Mouse (Mus musculus) neural tube, embryonic 11.5 days (tissue): Measurements from ENCODE around the gene Nt5c2. TPM values are rescaled to one million over a fixed set of nuclear protein-coding genes. Genes with fewer than 3 reads are reported as not detected.

Experiments
- ATAC-seq: fragments of 200-750 bp; cut with Nextera tagmentation; 2 replicates; pipeline ENCODE4 v1.8.0; 2017; ENCODE audit warnings: moderate number of reproducible peaks, mild to moderate bottlenecking, moderate TSS enrichment, moderate library complexity; ENCODE audit not compliant: insufficient read depth, low FRiP score, low TSS enrichment
- DNase-seq: peaks from one replicate; pipeline ENCODE4 v3.0.0-alpha.2; 2015; ENCODE audit warnings: low spot score
- H3K27ac ChIP-seq: fragments of 300-500 bp; sonication (generic); 2 replicates; pipeline ENCODE4 v1.5.1; 2014; ENCODE audit warnings: low read depth, mild to moderate bottlenecking, low read length
- H3K27me3 ChIP-seq: fragments of 300-500 bp; sonication (generic); 2 replicates; pipeline ENCODE4 v1.6.1; 2014; ENCODE audit warnings: mild to moderate bottlenecking, low read length, mixed read lengths; ENCODE audit not compliant: control insufficient read depth, insufficient read depth
- H3K36me3 ChIP-seq: fragments of 300-500 bp; sonication (generic); 2 replicates; pipeline ENCODE4 v1.6.1; 2014; ENCODE audit warnings: mild to moderate bottlenecking, low read length, moderate library complexity, mixed read lengths; ENCODE audit not compliant: control insufficient read depth, insufficient read depth
- H3K4me1 ChIP-seq: fragments of 300-500 bp; sonication (generic); 2 replicates; pipeline ENCODE4 v1.6.1; 2014; ENCODE audit warnings: low read length, mixed read lengths; ENCODE audit not compliant: control insufficient read depth, insufficient read depth
- H3K4me2 ChIP-seq: fragments of 300-500 bp; sonication (generic); 2 replicates; pipeline ENCODE4 v1.6.1; 2014; ENCODE audit warnings: low read depth, mild to moderate bottlenecking, moderate library complexity
- H3K4me3 ChIP-seq: fragments of 300-500 bp; sonication (generic); 2 replicates; pipeline ENCODE4 v1.5.1; 2014; ENCODE audit warnings: low read depth, low read length
- H3K9ac ChIP-seq: fragments of 300-500 bp; sonication (generic); 2 replicates; pipeline ENCODE4 v1.6.1; 2014; ENCODE audit warnings: mild to moderate bottlenecking, low read length
- H3K9me3 ChIP-seq: fragments of 300-500 bp; sonication (generic); 2 replicates; pipeline ENCODE4 v1.6.1; 2016; ENCODE audit warnings: low read length; ENCODE audit not compliant: control insufficient read depth
- WGBS: fragments of 180-500 bp; shearing (Covaris S2); extraction: QIAGEN DNeasy Blood & Tissue Kit; methylation state at CpG from one replicate; pipeline ENCODE4 v1.1.7; 2014; 5-methylcytosine and 5-hydroxymethylcytosine counted together
- polyA plus RNA-seq: library from polyadenylated mRNA; unstranded; fragments of >200 nt; fragmentation: Nextera tagmentation; extraction: Ambion mirVana; gene quantifications from 2 replicates; pipeline ENCODE4 v1.2.1, GENCODE M21; 2014

The Nt5c2 gene
- polyA plus RNA-seq, 1 experiment from 2014 or later: 68.3 TPM

DNA sequence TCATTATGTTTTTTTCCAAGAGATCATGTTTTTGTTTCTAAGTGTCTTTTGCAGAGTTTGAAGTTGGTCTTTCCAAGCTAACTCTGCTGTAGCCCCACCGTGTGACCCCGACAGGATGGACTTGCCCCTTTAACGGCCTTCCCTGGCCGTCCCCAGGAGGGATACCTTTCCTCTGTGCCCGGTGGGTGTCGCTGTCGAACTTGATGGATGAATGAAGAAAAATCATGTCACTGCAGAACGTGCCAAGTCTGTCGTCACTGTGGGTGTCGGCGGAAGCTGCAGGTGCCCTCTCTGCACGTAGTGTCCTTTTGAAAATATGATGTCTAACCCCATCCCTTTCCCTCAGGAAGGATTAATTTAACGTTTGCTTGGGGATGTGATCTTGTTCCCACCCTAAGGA is 136.6 kb downstream of the Nt5c2 start:
- H3K27ac ChIP-seq: no peak overlapping the region
- H3K27me3 ChIP-seq: no peaks in the 10 kb centered on the region
- ATAC-seq: no peak
- no peak overlapping the region for H3K4me3 ChIP-seq
- 57% methylated on average over 13 of the region's 13 CpGs for WGBS
- H3K9ac ChIP-seq: no peak overlapping the region
- H3K36me3 ChIP-seq: peaks cover 2% of the 10 kb centered on the region; the same call in 1 of the 2 replicates
- no peak overlapping the region for H3K4me2 ChIP-seq
- H3K4me1 ChIP-seq: no peaks in the 10 kb centered on the region
- H3K9me3 ChIP-seq: no peaks in the 10 kb centered on the region
- DNase-seq: no peak

DNA sequence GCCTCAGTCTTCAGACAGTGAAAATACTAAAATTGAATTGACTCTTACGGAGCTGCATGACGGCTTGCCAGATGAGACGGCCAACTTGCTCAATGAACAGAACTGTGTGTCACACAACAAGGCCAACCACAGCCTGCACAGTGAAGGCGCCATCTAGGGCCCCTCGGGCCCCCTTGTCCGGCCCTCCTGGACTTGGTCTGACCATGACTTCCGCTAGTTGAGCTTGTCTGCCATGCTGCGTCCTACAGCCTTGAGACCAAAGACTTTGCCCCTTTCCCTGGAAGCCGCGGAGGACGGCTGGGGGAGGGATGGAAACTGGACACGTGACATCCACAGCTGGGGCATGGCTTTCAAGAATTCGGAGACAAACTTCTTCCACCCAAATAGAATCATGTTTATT is 137.1 kb downstream of the Nt5c2 start:
- Histone ChIP-seq H3K9me3 (no peaks in the 10 kb centered on the region), H3K4me2 (no peak overlapping the region), H3K4me1 (no peaks in the 10 kb centered on the region), H3K27ac (no peak overlapping the region), H3K27me3 (no peaks in the 10 kb centered on the region), H3K4me3 (no peak overlapping the region), H3K36me3 (peaks cover 2% of the 10 kb centered on the region; the same call in 1 of the 2 replicates), H3K9ac (no peak overlapping the region)
- DNase-seq (no peak), ATAC-seq (no peak)
- 94% methylated on average over 13 of the region's 13 CpGs for WGBS

DNA sequence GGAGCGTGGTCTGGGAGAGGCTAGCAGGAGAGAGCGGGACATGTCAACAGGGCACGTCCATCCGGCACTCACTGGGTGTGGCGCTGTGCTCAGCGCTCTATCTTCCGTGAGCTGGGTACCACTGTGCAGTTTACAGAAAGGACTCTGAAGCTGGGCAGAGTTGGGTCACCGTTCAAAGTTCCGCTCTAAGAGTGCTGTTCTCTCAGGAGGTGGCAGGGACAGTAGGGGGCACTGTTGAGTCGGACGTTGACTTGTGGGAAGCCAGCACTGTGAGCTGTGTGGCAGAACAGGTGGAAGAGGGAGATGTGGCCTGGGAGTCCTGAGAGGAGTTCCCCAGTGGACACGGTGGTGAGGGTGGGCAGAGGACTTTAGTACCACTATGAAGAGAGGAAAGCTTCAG is 139.2 kb downstream of the Nt5c2 start:
- H3K27me3 ChIP-seq: no peaks in the 10 kb centered on the region
- ATAC-seq (peak; percentile 61; the same call in 1 of the 2 replicates), DNase-seq (peak; percentile 83)
- no peaks in the 10 kb centered on the region for H3K9me3 ChIP-seq
- H3K4me1 ChIP-seq: no peaks in the 10 kb centered on the region
- no peak overlapping the region for H3K4me2 ChIP-seq
- H3K27ac ChIP-seq: no peak overlapping the region
- 49% methylated on average over 12 of the region's 12 CpGs for WGBS
- H3K9ac ChIP-seq: no peak overlapping the region
- H3K36me3 ChIP-seq: peaks cover 2% of the 10 kb centered on the region; the same call in 1 of the 2 replicates
- no peak overlapping the region for H3K4me3 ChIP-seq

DNA sequence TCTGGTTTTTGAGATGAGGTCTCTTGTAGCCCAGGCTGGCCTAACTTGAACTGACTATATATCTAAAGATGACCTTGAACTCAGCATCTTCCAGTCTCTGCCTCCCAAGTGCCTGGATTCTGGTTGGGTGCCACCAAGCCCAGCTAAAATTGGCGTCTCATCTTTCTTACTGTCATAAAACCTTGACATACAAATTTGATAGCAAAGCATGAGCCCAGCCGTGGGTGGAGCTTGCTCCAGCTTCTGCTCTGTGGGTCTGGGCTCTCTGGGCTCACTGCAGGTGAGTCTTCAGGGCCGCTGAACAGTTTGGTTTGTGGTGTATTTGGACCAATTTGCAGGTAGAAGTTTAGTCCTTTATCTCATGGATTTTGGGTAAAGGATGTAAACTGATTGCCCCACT is 141.0 kb downstream of the Nt5c2 start:
- H3K27me3 ChIP-seq: no peaks in the 10 kb centered on the region
- no peaks in the 10 kb centered on the region for H3K9me3 ChIP-seq
- no peak overlapping the region for H3K27ac ChIP-seq
- no peak overlapping the region for H3K9ac ChIP-seq
- DNase-seq: no peak
- H3K4me2 ChIP-seq: no peak overlapping the region
- no peaks in the 10 kb centered on the region for H3K4me1 ChIP-seq
- WGBS: 89% methylated on average over 3 of the region's 3 CpGs
- no peak for ATAC-seq
- no peak overlapping the region for H3K4me3 ChIP-seq
- H3K36me3 ChIP-seq: no peaks in the 10 kb centered on the region

DNA sequence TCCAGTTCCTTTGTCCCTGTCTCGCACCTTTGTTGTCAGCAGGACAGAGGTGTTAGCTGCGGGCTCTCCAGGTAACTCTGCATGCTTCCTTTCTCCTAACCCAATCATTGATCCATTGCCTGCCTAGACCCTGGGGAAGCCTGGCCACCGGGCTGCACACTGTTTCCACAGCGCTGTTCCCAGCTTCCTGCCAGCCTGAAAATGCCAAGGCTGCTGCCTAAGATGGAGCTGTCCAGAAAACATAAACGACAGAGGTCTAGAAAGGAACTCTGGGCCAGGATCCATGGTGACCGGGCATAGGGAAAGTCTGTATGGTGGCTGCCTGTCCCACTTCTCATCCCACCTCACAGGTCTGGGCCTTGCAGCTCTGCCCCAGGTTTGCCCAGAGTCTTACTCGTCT is 143.3 kb downstream of the Nt5c2 start:
- H3K27me3 ChIP-seq: no peaks in the 10 kb centered on the region
- no peaks in the 10 kb centered on the region for H3K9me3 ChIP-seq
- H3K4me2 ChIP-seq: no peak overlapping the region
- H3K27ac ChIP-seq: no peak overlapping the region
- 81% methylated on average over 7 of the region's 7 CpGs for WGBS
- no peaks in the 10 kb centered on the region for H3K36me3 ChIP-seq
- ATAC-seq (no peak), DNase-seq (no peak)
- no peak overlapping the region for H3K4me3 ChIP-seq
- H3K4me1 ChIP-seq: no peaks in the 10 kb centered on the region
- H3K9ac ChIP-seq: no peak overlapping the region

DNA sequence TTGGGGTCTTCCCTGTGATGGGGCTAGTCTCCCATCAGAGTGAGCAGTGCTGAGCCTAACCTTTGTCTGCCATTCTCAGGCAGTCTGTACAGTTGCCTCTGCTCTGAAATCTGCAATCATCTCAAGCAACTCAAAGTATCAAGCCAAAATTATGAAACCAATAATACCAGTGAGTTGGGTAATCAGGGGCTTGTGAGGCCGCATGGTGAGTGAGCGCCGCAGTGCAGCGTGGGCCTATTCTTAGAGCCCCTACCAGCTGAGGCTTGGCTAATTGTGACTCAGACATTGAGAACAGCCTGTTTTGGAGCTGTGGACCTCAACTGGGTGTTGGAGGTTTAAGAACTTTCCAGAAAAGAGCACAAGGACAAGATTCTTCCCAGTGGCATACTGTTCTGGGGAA is 143.9 kb downstream of the Nt5c2 start:
- H3K27me3 ChIP-seq: no peaks in the 10 kb centered on the region
- no peaks in the 10 kb centered on the region for H3K4me1 ChIP-seq
- H3K9ac ChIP-seq: no peak overlapping the region; the same call in 1 of the 2 replicates

DNA sequence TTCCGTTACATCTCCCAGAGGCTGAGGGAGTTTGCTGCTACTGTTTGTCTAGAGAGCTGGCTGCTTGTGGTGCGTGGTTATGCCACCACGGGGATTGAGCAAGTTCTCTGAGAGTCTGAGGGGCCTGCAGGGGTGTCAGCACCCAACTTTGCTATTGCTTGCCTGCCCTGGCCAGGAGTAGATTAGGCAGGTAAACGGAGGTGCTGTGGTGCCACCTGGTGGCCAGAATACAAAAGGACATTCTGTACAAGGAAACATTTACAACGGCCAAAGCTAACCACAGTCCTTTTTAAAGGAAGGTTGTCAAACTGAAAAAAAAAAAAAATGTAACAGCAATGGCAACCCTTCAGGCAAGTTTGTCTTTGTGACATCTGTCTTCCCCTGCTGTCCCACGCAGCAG is 145.4 kb downstream of the Nt5c2 start:
- no peak overlapping the region for H3K9ac ChIP-seq
- no peak overlapping the region for H3K4me2 ChIP-seq
- no peak overlapping the region for H3K27ac ChIP-seq
- no peaks in the 10 kb centered on the region for H3K36me3 ChIP-seq
- no peak overlapping the region for H3K4me3 ChIP-seq
- no peaks in the 10 kb centered on the region for H3K4me1 ChIP-seq
- DNase-seq (peak; percentile 82), ATAC-seq (no peak)
- H3K27me3 ChIP-seq: no peaks in the 10 kb centered on the region
- 14% methylated on average over 6 of the region's 6 CpGs for WGBS
- no peaks in the 10 kb centered on the region for H3K9me3 ChIP-seq

More for the DNA sequence above, 143.9 kb downstream of the Nt5c2 start:
- Histone ChIP-seq H3K9me3 (no peaks in the 10 kb centered on the region), H3K27ac (no peak overlapping the region), H3K4me3 (no peak overlapping the region), H3K4me2 (no peak overlapping the region), H3K36me3 (no peaks in the 10 kb centered on the region)
- no peak for ATAC-seq
- DNase-seq: no peak
- 90% methylated on average over 4 of the region's 4 CpGs for WGBS

DNA sequence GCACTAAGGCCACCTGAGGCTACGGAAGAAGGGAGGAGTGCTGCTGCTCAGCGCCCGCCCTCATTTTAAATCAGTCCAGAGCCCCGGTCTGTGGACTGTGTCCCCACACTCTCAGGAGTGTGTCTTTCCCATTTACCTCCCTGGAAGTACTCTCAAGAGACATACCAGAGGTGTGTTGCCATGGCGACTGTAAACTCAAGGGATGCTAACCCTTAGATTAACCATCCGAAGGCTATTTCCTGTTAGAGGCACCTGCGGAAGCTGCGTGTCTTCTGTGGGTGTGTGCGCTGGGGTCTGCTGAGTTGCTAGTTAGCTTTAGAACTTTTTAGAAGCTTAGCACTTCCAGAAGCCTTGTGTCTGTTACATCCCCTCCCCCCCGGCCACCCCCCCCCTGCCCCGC is 145.9 kb downstream of the Nt5c2 start:
- no peak overlapping the region for H3K4me3 ChIP-seq
- no peak overlapping the region for H3K27ac ChIP-seq
- H3K4me2 ChIP-seq: no peak overlapping the region
- DNase-seq (no peak), ATAC-seq (no peak)
- H3K36me3 ChIP-seq: no peaks in the 10 kb centered on the region
- no peaks in the 10 kb centered on the region for H3K9me3 ChIP-seq
- no peak overlapping the region for H3K9ac ChIP-seq
- no peaks in the 10 kb centered on the region for H3K4me1 ChIP-seq
- no peaks in the 10 kb centered on the region for H3K27me3 ChIP-seq
- 63% methylated on average over 11 of the region's 11 CpGs for WGBS

DNA sequence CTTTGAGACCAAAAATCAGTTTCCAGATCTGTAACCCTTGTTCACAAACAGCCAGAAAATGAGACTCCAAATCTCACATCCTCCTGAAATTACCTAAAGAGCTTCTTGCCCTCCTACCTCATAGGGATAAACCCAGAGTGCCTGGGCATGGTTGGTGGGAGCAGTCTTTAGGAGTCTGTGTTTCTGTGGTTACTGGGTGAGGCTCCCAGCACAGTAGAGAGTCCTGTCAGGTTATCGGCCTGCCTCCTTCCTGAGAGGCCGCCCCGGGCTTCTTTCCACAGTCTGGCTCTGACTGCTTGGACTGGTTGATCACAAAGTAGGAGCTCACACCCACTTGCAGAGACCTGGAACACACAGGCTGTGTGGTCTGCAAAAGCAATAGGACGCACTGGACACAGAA is 149.6 kb downstream of the Nt5c2 start:
- Histone ChIP-seq H3K9me3 (no peaks in the 10 kb centered on the region), H3K27ac (no peak overlapping the region), H3K4me3 (no peak overlapping the region), H3K9ac (no peak overlapping the region), H3K27me3 (no peaks in the 10 kb centered on the region), H3K4me2 (no peak overlapping the region), H3K36me3 (no peaks in the 10 kb centered on the region), H3K4me1 (no peaks in the 10 kb centered on the region)
- DNase-seq (no peak), ATAC-seq (no peak)
- 85% methylated on average over 4 of the region's 4 CpGs for WGBS
